ENCODE assay signal across 26 mouse cellular contexts in the genomic region with DNA sequence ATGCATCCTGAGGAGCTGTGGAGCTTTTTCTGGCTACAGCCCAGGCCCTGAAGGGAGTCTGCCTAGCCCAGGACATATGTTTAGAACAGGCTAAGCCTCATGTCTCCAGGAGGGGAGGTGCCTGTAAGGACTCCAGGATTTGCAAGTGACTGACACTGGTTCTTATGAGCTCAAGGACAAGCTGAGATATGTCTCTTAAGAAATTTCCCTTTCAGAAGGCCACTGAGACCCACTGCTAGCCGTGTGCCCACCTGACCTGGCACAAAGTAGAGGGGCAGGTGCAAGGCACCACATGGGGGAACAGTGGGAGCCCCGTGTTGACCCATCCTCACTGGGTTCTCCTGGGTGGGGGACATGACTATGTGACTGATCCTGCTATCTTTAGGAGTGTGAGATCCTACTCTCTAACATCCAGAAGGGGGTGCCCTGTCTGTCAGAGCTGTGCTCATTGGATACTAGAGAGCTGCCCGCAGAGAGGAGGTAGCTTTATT.
DNase-seq lines count a peak whose midpoint lies in the region; ATAC-seq and TF ChIP-seq lines count a peak whose summit lies in the region.
"Had no signal": no experiment of that assay in that cellular context is flagged by ENCODE, and none has a peak within 500 bp of the region (broad histone marks: within the 10 kb centered on the region; RNA-seq: fewer than 3 reads in every experiment).

No protein-coding gene starts in this region.

- peak; percentile 54 for TF ChIP-seq CTCF in Patski (IDR thresholded peaks at IDR 0.05)

- POLR2A ChIA-PET in Patski (lab: Charles Lee) = no interaction called here

- ATAC-seq in Patski = no peak
- ATAC-seq: forebrain, embryonic 14.5 days; hindbrain, embryonic 16.5 days; intestine, embryonic 15.5 days; lung, postnatal 0 days; midbrain, embryonic 13.5 days had no signal

- intact Hi-C loops in heart, postnatal 25 days (cut with DNase I) = loop anchor here (5.0 kb wide), 1 partner anchor 198 kb away; no protein-coding TSS in a partner anchor

- CTCF ChIA-PET in Patski (lab: Charles Lee) = interaction anchor here (0.7 to 2.0 kb wide), 7 partner anchors 11 to 126 kb away, joined by 3 to 6 read pairs (median 3); no protein-coding TSS in a partner anchor

- peak; percentile 58 for DNase-seq in cerebellum, adult 11-12 months
- DNase-seq in cerebellum, adult 11 months = no peak
- no peak for DNase-seq in Patski (ENCODE audit: low read depth, low spot score)
- peak; percentile 43 for DNase-seq in cerebellum, adult 8-10 months
- peak; percentile 54 to 74 for DNase-seq in cerebellum, postnatal 25 days
- no peak for DNase-seq in right cerebral cortex, postnatal 25 days
- DNase-seq in heart, postnatal 25 days (ENCODE audit: low spot score) = no peak
- DNase-seq: adrenal gland, postnatal 14 days; gastrocnemius, adult 2 months; heart, postnatal 10 days; kidney, adult 2 months; kidney, postnatal 36 days; layer of hippocampus, postnatal 36 days; left cerebral cortex, postnatal 4 days; liver, embryonic 13.5 days; lung, adult 18-20 months; lung, postnatal 4 days; thymus, adult 18-20 months; thymus, postnatal 25 days had no signal

- in situ Hi-C loops in Patski (cut with MboI; ENCODE audit: low pct_unique_long_range_greater_than_20kb) = loop anchor here (5.0 kb wide), 1 partner anchor 93 kb away; the partner anchor contains the start of gene Nkx6-2

- H3K27me3 ChIP-seq in Patski = no peaks in the 10 kb centered on the region
- H3K27me3 ChIP-seq: heart, embryonic 13.5 days; intestine, embryonic 15.5 days; liver, embryonic 13.5 days; megakaryocyte, embryonic 14.5 days had no signal

Comparison
In these comparisons a context has a peak if more than half of its experiments do, and no peak if none do; other contexts are left out.
1. DNase-seq: peak in cerebellum, adult 11-12 months (single experiment), cerebellum, adult 8-10 months (single experiment) and cerebellum, postnatal 25 days (2 of 2); none in cerebellum, adult 11 months (single experiment), Patski (single experiment), right cerebral cortex, postnatal 25 days (single experiment) and heart, postnatal 25 days (single experiment).